In genomic region chr5:73066946-73067345, GRCm38 (mm10) we compare ENCODE assay signal across 28 mouse cellular contexts.
DNase-seq lines count a peak whose midpoint lies in the region; ATAC-seq and TF ChIP-seq lines count a peak whose summit lies in the region.
"Had no signal": no experiment of that assay in that cellular context is flagged by ENCODE, and none has a peak within 500 bp of the region (broad histone marks: within the 10 kb centered on the region; RNA-seq: fewer than 3 reads in every experiment).

No protein-coding gene starts in this region.

- no peaks in the 10 kb centered on the region for H3K4me1 ChIP-seq in heart, adult 2 months (ENCODE audit: control insufficient read depth, insufficient read depth, low read length)
- H3K4me1 ChIP-seq in kidney, adult 2 months (ENCODE audit: control insufficient read depth, insufficient read depth, low read length) = no peaks in the 10 kb centered on the region
- H3K4me1 ChIP-seq in kidney, embryonic 16.5 days (ENCODE audit: insufficient read depth, low read length) = peaks cover 6% of the 10 kb centered on the region; the same call in 1 of the 2 replicates
- H3K4me1 ChIP-seq in liver, embryonic 12.5 days = no peaks in the 10 kb centered on the region
- H3K4me1 ChIP-seq in stomach, embryonic 14.5 days (ENCODE audit: control insufficient read depth, insufficient read depth, low read length) = no peaks in the 10 kb centered on the region
- H3K4me1 ChIP-seq: embryonic facial prominence, embryonic 13.5 days; limb, embryonic 15.5 days; lung, embryonic 15.5 days; neural tube, embryonic 12.5 days had no signal

- no peak for TF ChIP-seq POLR2A in heart, adult 2 months (IDR thresholded peaks at IDR 0.05; ENCODE audit: insufficient read depth, low read depth, low read length)
- no peak for TF ChIP-seq POLR2A in kidney, adult 2 months (IDR thresholded peaks at IDR 0.05; ENCODE audit: low read depth, low read length)

- no peaks in the 10 kb centered on the region for H3K27me3 ChIP-seq in heart, adult 2 months (ENCODE audit: control insufficient read depth, insufficient read depth, low read length)
- no peaks in the 10 kb centered on the region for H3K27me3 ChIP-seq in kidney, adult 2 months (replicated peaks; ENCODE audit: control insufficient read depth, insufficient read depth, low read length)
- H3K27me3 ChIP-seq in kidney, embryonic 16.5 days (ENCODE audit: insufficient read depth, low read length) = no peaks in the 10 kb centered on the region
- H3K27me3 ChIP-seq in liver, embryonic 12.5 days (replicated peaks) = no peaks in the 10 kb centered on the region
- no peaks in the 10 kb centered on the region for H3K27me3 ChIP-seq in stomach, embryonic 14.5 days (ENCODE audit: control insufficient read depth, insufficient read depth, low read length)
- H3K27me3 ChIP-seq: CH12.LX; embryonic facial prominence, embryonic 13.5 days; kidney, embryonic 15.5 days; limb, embryonic 15.5 days; lung, embryonic 15.5 days; neural tube, embryonic 12.5 days had no signal

- ATAC-seq in kidney, embryonic 16.5 days (ENCODE audit: low FRiP score, low TSS enrichment) = no peak; the same call in 1 of the 2 replicates
- ATAC-seq in liver, embryonic 12.5 days = peak; percentile 43; the same call in 1 of the 2 replicates
- ATAC-seq in stomach, embryonic 14.5 days (ENCODE audit: insufficient number of reproducible peaks, insufficient read depth, low FRiP score, low read depth) = peak; percentile 69; the same call in 1 of the 2 replicates
- ATAC-seq: forebrain, embryonic 16.5 days had no signal

- H3K9me3 ChIP-seq in kidney, embryonic 16.5 days (ENCODE audit: low read length) = no peaks in the 10 kb centered on the region
- H3K9me3 ChIP-seq in liver, embryonic 12.5 days (replicated peaks) = no peaks in the 10 kb centered on the region
- no peaks in the 10 kb centered on the region for H3K9me3 ChIP-seq in stomach, embryonic 14.5 days (ENCODE audit: control insufficient read depth, low read depth, low read length)
- H3K9me3 ChIP-seq: embryonic facial prominence, embryonic 13.5 days; forebrain, embryonic 10.5 days; G1E; kidney, embryonic 15.5 days; limb, embryonic 15.5 days; lung, embryonic 15.5 days; neural tube, embryonic 12.5 days had no signal

- no peak for TF ChIP-seq EP300 in heart, adult 2 months (IDR thresholded peaks at IDR 0.05; ENCODE audit: insufficient read depth, low read depth, low read length)

- TF ChIP-seq CTCF in heart, adult 2 months (IDR thresholded peaks at IDR 0.05) = no peak
- no peak for TF ChIP-seq CTCF in kidney, adult 2 months (conservative IDR thresholded peaks at IDR 0.05; ENCODE audit: insufficient read depth, insufficient read length, low read depth, low read length)

- H3K9ac ChIP-seq in heart, adult 2 months (ENCODE audit: low read depth, low read length) = no peak overlapping the region
- H3K9ac ChIP-seq in kidney, embryonic 16.5 days (replicated peaks; ENCODE audit: low read length) = no peak overlapping the region
- H3K9ac ChIP-seq in liver, embryonic 12.5 days = no peak overlapping the region
- H3K9ac ChIP-seq in stomach, embryonic 14.5 days (replicated peaks; ENCODE audit: low read depth, low read length) = no peak overlapping the region
- H3K9ac ChIP-seq: embryonic facial prominence, embryonic 13.5 days; hindbrain, embryonic 14.5 days; kidney, embryonic 15.5 days; limb, embryonic 15.5 days; lung, embryonic 15.5 days; neural tube, embryonic 12.5 days had no signal

- DNase-seq in heart, adult 11 months = peak; percentile 85
- no peak for DNase-seq in heart, adult 2 months
- peak; percentile 13 for DNase-seq in kidney, adult 2 months
- DNase-seq in cerebellum, postnatal 14 days = no peak
- DNase-seq in testis, postnatal 10 days (ENCODE audit: low spot score) = no peak
- DNase-seq: adrenal gland, postnatal 25 days; cerebellum, adult 11-12 months; cerebellum, adult 9-11 months; heart, postnatal 4 days; layer of hippocampus, postnatal 36 days; left cerebral cortex, postnatal 4 days; right cerebral cortex, postnatal 4 days had no signal

- peaks cover 5% of the 10 kb centered on the region; the same call in 1 of the 2 replicates for H3K36me3 ChIP-seq in heart, adult 2 months (ENCODE audit: control insufficient read depth, insufficient read depth, low read length)
- peaks cover 8% of the 10 kb centered on the region for H3K36me3 ChIP-seq in kidney, adult 2 months (ENCODE audit: control insufficient read depth, insufficient read depth, low read length)
- H3K36me3 ChIP-seq in kidney, embryonic 16.5 days (ENCODE audit: insufficient read depth, low read length) = peaks cover 33% of the 10 kb centered on the region
- H3K36me3 ChIP-seq in liver, embryonic 12.5 days = peaks cover 92% of the 10 kb centered on the region
- peaks cover 29% of the 10 kb centered on the region for H3K36me3 ChIP-seq in stomach, embryonic 14.5 days (ENCODE audit: control insufficient read depth, insufficient read depth, low read length)

- 52% methylated on average over 6 of the region's 6 CpGs for WGBS in heart, adult 2 months
- WGBS in kidney, adult 2 months = 52% methylated on average over 6 of the region's 6 CpGs
- WGBS in kidney, embryonic 16.5 days = 58% methylated on average over 6 of the region's 6 CpGs
- WGBS in liver, embryonic 12.5 days (ENCODE audit: insufficient replicate concordance) = 52% methylated on average over 6 of the region's 6 CpGs
- 41% methylated on average over 6 of the region's 6 CpGs for WGBS in stomach, embryonic 14.5 days

- intact Hi-C loops in heart, adult 2 months (cut with DNase I) = no loop called here

- no peak overlapping the region for H3K4me3 ChIP-seq in heart, adult 2 months
- no peak overlapping the region for H3K4me3 ChIP-seq in kidney, adult 2 months (ENCODE audit: insufficient read depth, low read depth, low read length)
- no peak overlapping the region for H3K4me3 ChIP-seq in kidney, embryonic 16.5 days (ENCODE audit: low read length)
- H3K4me3 ChIP-seq in liver, embryonic 12.5 days = no peak overlapping the region
- no peak overlapping the region for H3K4me3 ChIP-seq in stomach, embryonic 14.5 days (ENCODE audit: low read depth, low read length)
- H3K4me3 ChIP-seq: embryonic facial prominence, embryonic 13.5 days; forebrain, embryonic 10.5 days; kidney, embryonic 15.5 days; limb, embryonic 15.5 days; lung, embryonic 15.5 days; myocyte; neural tube, embryonic 12.5 days had no signal

- H3K4me2 ChIP-seq in kidney, embryonic 16.5 days (replicated peaks; ENCODE audit: low read depth, low read length) = no peak overlapping the region
- H3K4me2 ChIP-seq in liver, embryonic 12.5 days = no peak overlapping the region
- H3K4me2 ChIP-seq in stomach, embryonic 14.5 days (replicated peaks; ENCODE audit: low read depth, low read length) = no peak overlapping the region
- H3K4me2 ChIP-seq: embryonic facial prominence, embryonic 13.5 days; heart, embryonic 11.5 days; hindbrain, embryonic 14.5 days; kidney, embryonic 15.5 days; limb, embryonic 15.5 days; lung, embryonic 15.5 days; midbrain, embryonic 11.5 days; neural tube, embryonic 12.5 days had no signal

- no peaks in the 10 kb centered on the region for H3K79me2 ChIP-seq in heart, adult 2 months (replicated peaks; ENCODE audit: control insufficient read depth, insufficient read depth, low read length)

- no peak overlapping the region for H3K27ac ChIP-seq in heart, adult 2 months
- H3K27ac ChIP-seq in kidney, adult 2 months (ENCODE audit: insufficient read depth, low read depth, low read length) = no peak overlapping the region
- no peak overlapping the region for H3K27ac ChIP-seq in kidney, embryonic 16.5 days (ENCODE audit: low read length)
- no peak overlapping the region for H3K27ac ChIP-seq in liver, embryonic 12.5 days
- no peak overlapping the region for H3K27ac ChIP-seq in stomach, embryonic 14.5 days (ENCODE audit: low read length)
- H3K27ac ChIP-seq: embryonic facial prominence, embryonic 13.5 days; forebrain, embryonic 10.5 days; hindbrain, embryonic 14.5 days; kidney, embryonic 15.5 days; limb, embryonic 15.5 days; lung, embryonic 15.5 days; neural tube, embryonic 12.5 days had no signal

Comparison
In these comparisons a context has a peak if more than half of its experiments do, and no peak if none do; other contexts are left out.
1. DNase-seq: peak in heart, adult 11 months (single experiment) and kidney, adult 2 months (single experiment); none in heart, adult 2 months (0 of 2), cerebellum, postnatal 14 days (0 of 2) and testis, postnatal 10 days (single experiment).